Mouse (Mus musculus): ENCODE results near the gene R3hdm2.

Gene R3hdm2

GRCm38 (mm10) chr10:127542720-127543119 is 162.6 kb downstream of the R3hdm2 start:
- no peak for DNase-seq (ENCODE audit: low read depth, low spot score)

- no peak for DNase-seq (ENCODE audit: low read depth, low spot score)
Observed at GRCm38 (mm10) chr10:127543916-127544315, 163.8 kb downstream of the R3hdm2 start.

- DNase-seq (ENCODE audit: low read depth, low spot score), result no peak
Observed at GRCm38 (mm10) chr10:127544375-127544774, 164.2 kb downstream of the R3hdm2 start.

GRCm38 (mm10) chr10:127546505-127546904 is 166.4 kb downstream of the R3hdm2 start:
- DNase-seq (ENCODE audit: low read depth, low spot score), result no peak

- no peak for DNase-seq (ENCODE audit: low read depth, low spot score)
Observed at GRCm38 (mm10) chr10:127548236-127548635, 168.1 kb downstream of the R3hdm2 start.

Measured in retina, postnatal 7 days (tissue).